Mouse (Mus musculus) gastrocnemius, postnatal 4 days (tissue): ENCODE measurements around the gene Zan. TPM values are rescaled to one million over a fixed set of nuclear protein-coding genes. Genes with fewer than 3 reads are reported as not detected.
A peak's percentile ranks its signal among the peaks of the same experiment; 100 is the strongest.

Experiments
- DNase-seq, 2 experiments: peaks; one replicate each; pipeline ENCODE4 v3.0.0; 2021 to 2022; ENCODE audit warnings: low spot score in 2 of 2, mixed read lengths in 2 of 2
- total RNA-seq, 2 experiments: library from RNA; stranded (reverse); gene quantifications; 2 replicates each; pipeline ENCODE4 v1.2.3; 2021

The Zan gene
- total RNA-seq, 2 experiments from 2014 or later = 0.18 to 0.56 TPM

GRCm38 (mm10) chr5:137333512-137334174 is 143.2 kb downstream of the Zan start, which contains the start of gene Slc12a9:
Slc12a9 (minus strand) TSS chr5:137333597.
- peak; percentile 88 to 95 for DNase-seq

DNA sequence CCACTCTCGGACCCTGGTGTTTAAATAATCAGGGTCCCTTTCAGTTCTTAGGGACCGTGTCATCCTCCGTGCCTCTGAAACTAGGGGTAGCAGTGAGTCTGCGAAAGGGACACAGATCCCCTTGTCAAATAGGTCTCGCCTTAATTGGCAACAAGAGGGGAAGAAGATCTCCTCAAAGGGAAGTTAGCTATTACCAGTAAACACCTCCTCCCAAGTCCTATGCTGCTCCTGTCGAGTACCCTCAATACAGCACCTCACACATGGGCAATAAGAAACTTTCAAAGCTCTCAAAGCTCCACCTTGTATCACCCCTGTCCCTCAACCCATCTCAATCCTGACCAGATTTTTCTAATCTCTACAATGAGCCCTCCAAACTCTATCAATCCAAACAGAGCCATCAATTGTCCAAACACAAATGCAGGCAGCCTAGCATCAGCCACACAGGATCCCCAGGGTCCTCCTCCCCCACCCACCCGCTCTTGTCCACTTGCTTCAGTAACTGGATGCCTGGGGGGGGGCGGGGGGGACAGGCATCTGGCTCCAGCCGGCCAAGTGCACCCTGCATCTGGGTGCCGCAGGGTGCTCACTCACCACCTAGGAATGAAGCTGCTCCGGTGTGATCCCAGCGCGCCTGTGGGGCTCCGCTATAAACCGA is 143.9 kb downstream of the Zan start:
- DNase-seq = no peak

- no peak for DNase-seq
Observed at GRCm38 (mm10) chr5:137330910-137331309, 146.0 kb downstream of the Zan start.

Other genes starting within 250 kb of the Zan start
- 10 to 100 TPM; 68.5 to 78.9 TPM for gene Ache, start 189.5 kb downstream of the Zan start, total RNA-seq
- 10 to 100 TPM; 47.7 to 51.2 TPM for gene Ufsp1, start 182.4 kb downstream of the Zan start, total RNA-seq
- gene Srrt, start 169.4 kb downstream of the Zan start, total RNA-seq = 100 to 1,000 TPM; 113 to 138 TPM
- gene Trip6, start 162.7 kb downstream of the Zan start, total RNA-seq = 10 to 100 TPM; 31.2 to 31.9 TPM
- gene Slc12a9, start 143.5 kb downstream of the Zan start, total RNA-seq = 10 to 100 TPM in 1 of 2 experiments, 1 to 10 TPM in 1; 8.2 to 10.3 TPM
- gene Ephb4, start 127.0 kb downstream of the Zan start, total RNA-seq = 10 to 100 TPM; 56.9 to 57.6 TPM
- 10 to 100 TPM; 19.8 to 22.6 TPM for gene Pop7, start 25.5 kb upstream of the Zan start, total RNA-seq
- 10 to 100 TPM; 27.5 to 30.7 TPM for gene Gigyf1, start 41.5 kb upstream of the Zan start, total RNA-seq
- gene Epo, start 56.2 kb upstream of the Zan start, total RNA-seq = not detected
- 100 to 1,000 TPM; 483 to 529 TPM for gene Gnb2, start 56.4 kb upstream of the Zan start, total RNA-seq
- gene Actl6b, start 76.5 kb upstream of the Zan start, total RNA-seq = not detected
- gene Tfr2, start 92.8 kb upstream of the Zan start, total RNA-seq = under 1 TPM; 0.29 to 0.31 TPM
- gene Mospd3, start 124.0 kb upstream of the Zan start, total RNA-seq = 10 to 100 TPM; 31.1 to 35.3 TPM
- gene Pcolce, start 136.7 kb upstream of the Zan start, total RNA-seq = 100 to 1,000 TPM; 362 to 399 TPM
- gene Fbxo24, start 151.9 kb upstream of the Zan start, total RNA-seq = under 1 TPM; 0.74 to 0.80 TPM
- gene Lrch4, start 152.1 kb upstream of the Zan start, total RNA-seq = 10 to 100 TPM; 19.2 to 23.0 TPM
- gene Gm20605, start 152.1 kb upstream of the Zan start, total RNA-seq = 10 to 100 TPM in 1 of 2 experiments, 1 to 10 TPM in 1; 8.6 to 11.0 TPM
- gene Sap25, start 164.3 kb upstream of the Zan start, total RNA-seq = 1 to 10 TPM; 3.2 to 3.8 TPM
- 1 to 10 TPM in 1 of 2 experiments, under 1 TPM in 1; 0.59 to 1.2 TPM for gene Irs3, start 168.7 kb upstream of the Zan start, total RNA-seq
- 1 to 10 TPM; 7.8 to 7.9 TPM for gene Agfg2, start 207.7 kb upstream of the Zan start, total RNA-seq